Comparison of ENCODE assay signal across 20 mouse cellular contexts in the genomic region with DNA sequence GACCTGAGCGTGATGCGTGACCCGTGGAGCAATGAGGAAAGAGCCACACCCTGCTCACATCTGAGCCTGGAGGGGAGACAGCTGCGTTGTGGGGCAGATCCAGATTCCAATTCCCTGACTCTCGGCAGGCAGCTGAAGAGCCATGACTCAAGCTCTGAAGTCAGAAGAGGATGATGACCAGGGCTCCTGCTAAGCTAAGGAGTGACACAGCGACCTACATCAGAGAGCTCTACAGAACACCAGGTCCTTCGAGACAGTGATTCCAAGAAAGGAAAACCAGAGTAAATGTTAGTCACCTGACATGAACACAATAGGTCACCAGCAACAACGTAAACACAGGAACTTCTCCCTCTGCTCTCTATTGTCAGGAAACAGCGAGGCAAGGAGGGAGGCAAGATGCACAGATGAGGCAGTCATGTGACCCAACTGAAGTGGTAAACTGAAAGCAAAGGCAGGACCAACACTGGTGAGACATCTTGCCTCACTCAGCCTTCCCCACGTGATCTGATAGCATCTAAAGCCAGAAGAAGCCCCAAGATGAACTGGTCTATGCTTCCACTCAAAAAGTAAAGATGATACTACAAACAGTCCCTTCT.
DNase-seq lines count a peak whose midpoint lies in the region; ATAC-seq and TF ChIP-seq lines count a peak whose summit lies in the region.
"Had no signal": no experiment of that assay in that cellular context is flagged by ENCODE, and none has a peak within 500 bp of the region (broad histone marks: within the 10 kb centered on the region; RNA-seq: fewer than 3 reads in every experiment).

No protein-coding gene starts in this region.

- DNase-seq in gastrocnemius, postnatal 10 days, result peak; percentile 8
- DNase-seq in gastrocnemius, postnatal 36 days, result no peak
- DNase-seq in 416B (ENCODE audit: low read depth), result peak; percentile 6
- peak; percentile 56 for DNase-seq in T-cell, adult 2 months (ENCODE audit: low spot score)
- DNase-seq in thymus, adult 2 months, result peak; percentile 69
- no peak for DNase-seq in hindbrain, embryonic 14.5 days (ENCODE audit: low spot score)
- DNase-seq in limb, embryonic 10.5 days (ENCODE audit: low spot score), result no peak
- DNase-seq in cerebellum, adult 2 months, result no peak
- DNase-seq: cerebellum, adult 18-20 months; kidney, adult 11 months; kidney, postnatal 25 days; layer of hippocampus, postnatal 36 days had no signal

- TF ChIP-seq POLR2A in thymus, adult 2 months (IDR thresholded peaks at IDR 0.05; ENCODE audit: control insufficient read depth, extremely low read depth, insufficient read depth, low read length, poor library complexity), result no peak
- TF ChIP-seq POLR2A in cerebellum, adult 2 months (IDR thresholded peaks at IDR 0.05; ENCODE audit: borderline replicate concordance, insufficient read depth, low read length), result no peak

- no peak overlapping the region for H3K4me2 ChIP-seq in hindbrain, embryonic 14.5 days (replicated peaks)
- H3K4me2 ChIP-seq: embryonic facial prominence, embryonic 15.5 days; limb, embryonic 12.5 days; liver, embryonic 15.5 days; neural tube, embryonic 12.5 days; stomach, embryonic 15.5 days had no signal

- intact Hi-C loops in gastrocnemius, postnatal 36 days (cut with DNase I), result no loop called here

- no peak for TF ChIP-seq CTCF in thymus, adult 2 months (IDR thresholded peaks at IDR 0.05; ENCODE audit: borderline replicate concordance, control insufficient read depth, extremely low read depth, insufficient read depth, low read length, poor library complexity)
- TF ChIP-seq CTCF in cerebellum, adult 2 months (IDR thresholded peaks at IDR 0.05; ENCODE audit: borderline replicate concordance, insufficient read depth, low read depth, low read length), result no peak

- no peaks in the 10 kb centered on the region for H3K27me3 ChIP-seq in thymus, adult 2 months (ENCODE audit: control insufficient read depth, insufficient read depth, low read length)
- H3K27me3 ChIP-seq in hindbrain, embryonic 14.5 days (ENCODE audit: control insufficient read depth, insufficient read depth, low read length), result no peaks in the 10 kb centered on the region
- H3K27me3 ChIP-seq in limb, embryonic 10.5 days (ENCODE audit: low read depth, poor library complexity, severe bottlenecking), result no peaks in the 10 kb centered on the region
- H3K27me3 ChIP-seq in cerebellum, adult 2 months (ENCODE audit: control insufficient read depth, insufficient read depth, low read length), result no peaks in the 10 kb centered on the region
- H3K27me3 ChIP-seq: embryonic facial prominence, embryonic 15.5 days; limb, embryonic 12.5 days; liver, embryonic 15.5 days; neural tube, embryonic 12.5 days; stomach, embryonic 15.5 days had no signal

- H3K27ac ChIP-seq in thymus, adult 2 months (ENCODE audit: control insufficient read depth, insufficient read depth, low read length), result peak overlapping the region; percentile 58
- no peak overlapping the region for H3K27ac ChIP-seq in hindbrain, embryonic 14.5 days
- H3K27ac ChIP-seq in limb, embryonic 10.5 days, result no peak overlapping the region
- H3K27ac ChIP-seq in cerebellum, adult 2 months (ENCODE audit: insufficient read depth, low read length), result no peak overlapping the region
- H3K27ac ChIP-seq: embryonic facial prominence, embryonic 15.5 days; limb, embryonic 12.5 days; liver, embryonic 15.5 days; macrophage; neural tube, embryonic 12.5 days; stomach, embryonic 15.5 days had no signal

- no peak overlapping the region for H3K4me3 ChIP-seq in thymus, adult 2 months (ENCODE audit: control insufficient read depth, insufficient read depth, low read length)
- H3K4me3 ChIP-seq in hindbrain, embryonic 14.5 days (replicated peaks; ENCODE audit: low read length), result no peak overlapping the region
- no peak overlapping the region for H3K4me3 ChIP-seq in limb, embryonic 10.5 days
- no peak overlapping the region for H3K4me3 ChIP-seq in cerebellum, adult 2 months (replicated peaks; ENCODE audit: insufficient read depth, low read depth, low read length)
- H3K4me3 ChIP-seq: embryonic facial prominence, embryonic 15.5 days; limb, embryonic 12.5 days; liver, embryonic 15.5 days; neural tube, embryonic 12.5 days; stomach, embryonic 15.5 days had no signal

- no peak overlapping the region for H3K9ac ChIP-seq in hindbrain, embryonic 14.5 days
- H3K9ac ChIP-seq: embryonic facial prominence, embryonic 15.5 days; limb, embryonic 12.5 days; liver, embryonic 15.5 days; neural tube, embryonic 12.5 days; stomach, embryonic 15.5 days had no signal

- no peaks in the 10 kb centered on the region for H3K36me3 ChIP-seq in thymus, adult 2 months (ENCODE audit: control insufficient read depth, insufficient read depth, low read length)
- no peaks in the 10 kb centered on the region for H3K36me3 ChIP-seq in hindbrain, embryonic 14.5 days (replicated peaks; ENCODE audit: control insufficient read depth, insufficient read depth)
- no peaks in the 10 kb centered on the region for H3K36me3 ChIP-seq in limb, embryonic 10.5 days
- H3K36me3 ChIP-seq: embryonic facial prominence, embryonic 15.5 days; limb, embryonic 12.5 days; liver, embryonic 15.5 days; neural tube, embryonic 12.5 days; stomach, embryonic 15.5 days had no signal

- WGBS in thymus, adult 2 months, result 52% methylated on average over 10 of the region's 10 CpGs
- 81% methylated on average over 10 of the region's 10 CpGs for WGBS in hindbrain, embryonic 14.5 days
- WGBS in limb, embryonic 10.5 days, result 87% methylated on average over 10 of the region's 10 CpGs
- 81% methylated on average over 10 of the region's 10 CpGs for whole genome bisulfite sequencing in cerebellum, adult 2 months

- peaks cover 13% of the 10 kb centered on the region for H3K4me1 ChIP-seq in thymus, adult 2 months (replicated peaks; ENCODE audit: control insufficient read depth, insufficient read depth, low read length)
- no peaks in the 10 kb centered on the region for H3K4me1 ChIP-seq in hindbrain, embryonic 14.5 days (replicated peaks; ENCODE audit: control insufficient read depth, insufficient read depth, low read length)
- no peaks in the 10 kb centered on the region for H3K4me1 ChIP-seq in limb, embryonic 10.5 days
- H3K4me1 ChIP-seq in cerebellum, adult 2 months (ENCODE audit: control insufficient read depth, insufficient read depth, low read length), result no peaks in the 10 kb centered on the region
- H3K4me1 ChIP-seq: embryonic facial prominence, embryonic 15.5 days; limb, embryonic 12.5 days; liver, embryonic 15.5 days; neural tube, embryonic 12.5 days; stomach, embryonic 15.5 days had no signal

- H3K9me3 ChIP-seq in hindbrain, embryonic 14.5 days (ENCODE audit: control insufficient read depth, low read length), result no peaks in the 10 kb centered on the region
- no peaks in the 10 kb centered on the region for H3K9me3 ChIP-seq in limb, embryonic 10.5 days (replicated peaks)
- H3K9me3 ChIP-seq: embryonic facial prominence, embryonic 15.5 days; limb, embryonic 12.5 days; liver, embryonic 15.5 days; neural tube, embryonic 12.5 days; stomach, embryonic 15.5 days had no signal

- no peak for ATAC-seq in hindbrain, embryonic 14.5 days (ENCODE audit: low FRiP score)
- ATAC-seq: forebrain, embryonic 16.5 days; midbrain, embryonic 16.5 days had no signal

Comparison
In these comparisons a context has a peak if more than half of its experiments do, and no peak if none do; other contexts are left out.
1. DNase-seq: peak in gastrocnemius, postnatal 10 days (single experiment), 416B (single experiment), T-cell, adult 2 months (single experiment) and thymus, adult 2 months (single experiment); none in gastrocnemius, postnatal 36 days (0 of 2), hindbrain, embryonic 14.5 days (single experiment), limb, embryonic 10.5 days (single experiment) and cerebellum, adult 2 months (0 of 2).